Mouse (Mus musculus): ENCODE measurements at regions not wholly inside any gene's neighbourhood (a gene's known extent, or its start where the extent isn't known, plus 50 kb on each side); places are given as distances from the start of the nearest gene placed in this dataset.

GRCm38 (mm10) chr16:66004689-66005088 is 189.6 kb downstream of the Vgll3 start:
- TF ChIP-seq MEF2A (IDR thresholded peaks at IDR 0.05; ENCODE audit: borderline replicate concordance, low read depth, low read length) (no peak), CTCF (conservative IDR thresholded peaks at IDR 0.05 in 1 of 2, IDR thresholded peaks at IDR 0.05 in 1 of 2; ENCODE audit: low read depth in 2 of 2, low read length in 2 of 2) (no peak), POLR2A (IDR thresholded peaks at IDR 0.05; ENCODE audit: low read depth, low read length) (no peak), HCFC1 (IDR thresholded peaks at IDR 0.05; ENCODE audit: low read depth, low read length) (no peak), JUND (conservative IDR thresholded peaks at IDR 0.05; ENCODE audit: low read depth, low read length) (no peak), ELF1 (IDR thresholded peaks at IDR 0.05; ENCODE audit: low read depth, low read length) (no peak), USF1 (IDR thresholded peaks at IDR 0.05; ENCODE audit: low read depth, low read length) (no peak), EP300 (IDR thresholded peaks at IDR 0.05; ENCODE audit: low read length) (no peak), CHD1 (IDR thresholded peaks at IDR 0.05; ENCODE audit: low read depth, low read length) (no peak), USF2 (conservative IDR thresholded peaks at IDR 0.05; ENCODE audit: low read depth, low read length) (no peak), NELFE (IDR thresholded peaks at IDR 0.05; ENCODE audit: low read depth, low read length) (no peak), SIN3A (IDR thresholded peaks at IDR 0.05; ENCODE audit: low read length) (no peak)

All from CH12.LX (cell line).